Mouse (Mus musculus): ENCODE data around the gene Iqcg. TPM values are rescaled to one million over a fixed set of nuclear protein-coding genes. Genes with fewer than 3 reads are reported as not detected.

Gene Iqcg
- polyA plus RNA-seq (2014; fragmentation: Nextera tagmentation; extraction: Ambion mirVana): 4.4 and 5.0 TPM in 2 replicates

DNA sequence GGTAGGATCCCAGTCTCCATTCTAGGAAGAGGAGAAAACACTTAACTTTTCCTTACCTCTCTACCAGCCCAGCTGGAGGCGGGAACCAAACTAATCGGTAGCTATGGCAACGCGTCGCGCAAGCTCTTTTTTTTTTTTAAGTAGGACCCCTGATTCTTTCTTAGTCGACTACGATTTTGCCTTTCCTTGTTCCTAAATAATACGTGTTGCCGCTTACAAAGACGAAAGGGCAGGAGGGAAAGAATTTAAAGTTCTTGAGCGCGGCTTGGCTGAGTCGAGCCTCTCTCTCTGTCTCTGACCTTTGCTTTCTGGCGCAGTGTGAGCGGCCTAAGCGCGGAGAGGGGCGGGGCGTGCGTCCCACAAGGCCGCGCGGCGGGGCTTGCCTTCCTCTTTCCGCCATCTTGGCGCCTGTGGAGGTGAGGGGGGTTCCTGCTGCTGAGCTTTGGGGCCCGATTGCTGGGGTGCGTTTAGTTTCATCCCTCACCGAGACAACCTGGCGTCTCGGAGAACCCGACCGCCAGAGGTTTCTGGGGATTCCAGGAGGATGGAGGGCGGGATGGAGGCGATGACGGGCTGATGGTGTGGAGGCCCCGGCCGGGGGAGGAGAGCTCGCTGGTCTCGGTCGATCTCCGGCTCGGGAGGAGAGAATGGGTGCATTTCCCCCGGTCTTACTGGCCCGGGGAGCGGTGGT, at the start of gene Iqcg, which contains the start of gene Rpl35a:
Gene Iqcg, minus strand, starts transcription at position 124 of the 691 bp plus-strand sequence.
Gene Rpl35a, plus strand, starts transcription at position 359 of the 691 bp plus-strand sequence.
- ATAC-seq (ENCODE audit: insufficient read depth, low FRiP score, low TSS enrichment) (peak; percentile 89), DNase-seq (ENCODE audit: low spot score) (peak; percentile 94)
- Histone ChIP-seq H3K9me3 (ENCODE audit: control insufficient read depth, low read length) (no peaks in the 10 kb centered on the region), H3K36me3 (ENCODE audit: control insufficient read depth, insufficient read depth, low read length) (peaks cover 13% of the 10 kb centered on the region), H3K27me3 (ENCODE audit: control insufficient read depth, insufficient read depth, low read length) (no peaks in the 10 kb centered on the region), H3K27ac (ENCODE audit: low read depth, low read length) (peak within 1 kb of the TSS; percentile 79), H3K4me2 (ENCODE audit: low read depth) (peak within 1 kb of the TSS; percentile 57), H3K9ac (ENCODE audit: low read length) (peak within 1 kb of the TSS; percentile 98), H3K4me3 (ENCODE audit: low read depth, low read length) (peak within 1 kb of the TSS; percentile 98), H3K4me1 (ENCODE audit: control insufficient read depth, insufficient read depth, low read length) (peaks cover 8% of the 10 kb centered on the region)
- 0% methylated on average over 47 of the region's 47 CpGs for WGBS

DNA sequence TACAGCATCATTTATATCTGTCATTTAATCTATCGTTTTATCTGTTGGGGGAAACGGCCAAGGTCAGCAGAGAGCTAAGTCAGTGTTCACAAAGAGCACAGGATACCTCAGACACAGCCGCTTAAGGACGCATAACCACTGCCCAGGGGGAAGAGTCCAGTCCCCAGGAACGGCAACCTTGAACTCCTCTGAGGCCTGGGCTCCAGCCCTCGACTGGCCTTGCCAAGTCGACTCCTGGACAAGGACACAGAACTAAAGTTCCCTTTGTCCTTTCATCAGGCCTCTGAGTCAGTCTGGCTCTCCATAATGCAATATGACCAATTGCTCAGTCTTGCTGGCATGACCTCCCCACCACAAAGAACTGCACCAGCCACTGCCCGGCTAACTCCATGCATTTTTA, 29.6 kb upstream of the Iqcg start:
- no peak overlapping the region for H3K9ac ChIP-seq (ENCODE audit: low read length)
- ATAC-seq (ENCODE audit: insufficient read depth, low FRiP score, low TSS enrichment) (no peak), DNase-seq (ENCODE audit: low spot score) (no peak)
- no peak overlapping the region for H3K27ac ChIP-seq (ENCODE audit: low read depth, low read length)
- H3K4me1 ChIP-seq (ENCODE audit: control insufficient read depth, insufficient read depth, low read length): no peaks in the 10 kb centered on the region
- H3K9me3 ChIP-seq (ENCODE audit: control insufficient read depth, low read length): no peaks in the 10 kb centered on the region
- no peaks in the 10 kb centered on the region for H3K27me3 ChIP-seq (ENCODE audit: control insufficient read depth, insufficient read depth, low read length)
- no peak overlapping the region for H3K4me3 ChIP-seq (ENCODE audit: low read depth, low read length)
- H3K4me2 ChIP-seq (ENCODE audit: low read depth): no peak overlapping the region
- no peaks in the 10 kb centered on the region; the same call in 1 of the 2 replicates for H3K36me3 ChIP-seq (ENCODE audit: control insufficient read depth, insufficient read depth, low read length)
- WGBS: 85% methylated on average over 8 of the region's 8 CpGs

DNA sequence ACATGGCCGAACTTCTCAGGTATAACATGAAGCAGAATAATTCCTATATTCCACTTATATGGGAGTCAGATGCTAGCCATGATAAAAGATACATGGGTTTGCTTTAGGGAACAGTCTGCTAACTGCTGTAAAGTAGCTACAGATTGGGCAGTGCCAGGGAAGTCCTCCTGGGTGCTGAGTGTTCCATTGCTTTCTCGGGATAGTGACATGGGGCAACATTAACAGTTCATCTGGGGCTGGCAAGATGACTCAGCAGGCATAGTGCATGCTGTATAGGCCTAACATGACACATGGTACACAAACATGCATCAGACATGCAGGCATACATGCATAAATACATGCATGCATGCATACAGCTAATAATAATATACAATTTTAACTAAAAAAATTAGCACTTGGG, 28.0 kb upstream of the Iqcg start:
- H3K4me1 ChIP-seq (ENCODE audit: control insufficient read depth, insufficient read depth, low read length): no peaks in the 10 kb centered on the region
- ATAC-seq (ENCODE audit: insufficient read depth, low FRiP score, low TSS enrichment) (no peak), DNase-seq (ENCODE audit: low spot score) (no peak)
- no peak overlapping the region for H3K4me2 ChIP-seq (ENCODE audit: low read depth)
- H3K9ac ChIP-seq (ENCODE audit: low read length): no peak overlapping the region
- WGBS: 90% methylated on average over 2 of the region's 2 CpGs
- no peak overlapping the region for H3K4me3 ChIP-seq (ENCODE audit: low read depth, low read length)
- no peaks in the 10 kb centered on the region for H3K9me3 ChIP-seq (ENCODE audit: control insufficient read depth, low read length)
- no peak overlapping the region for H3K27ac ChIP-seq (ENCODE audit: low read depth, low read length)
- no peaks in the 10 kb centered on the region; the same call in 1 of the 2 replicates for H3K36me3 ChIP-seq (ENCODE audit: control insufficient read depth, insufficient read depth, low read length)
- H3K27me3 ChIP-seq (ENCODE audit: control insufficient read depth, insufficient read depth, low read length): no peaks in the 10 kb centered on the region

DNA sequence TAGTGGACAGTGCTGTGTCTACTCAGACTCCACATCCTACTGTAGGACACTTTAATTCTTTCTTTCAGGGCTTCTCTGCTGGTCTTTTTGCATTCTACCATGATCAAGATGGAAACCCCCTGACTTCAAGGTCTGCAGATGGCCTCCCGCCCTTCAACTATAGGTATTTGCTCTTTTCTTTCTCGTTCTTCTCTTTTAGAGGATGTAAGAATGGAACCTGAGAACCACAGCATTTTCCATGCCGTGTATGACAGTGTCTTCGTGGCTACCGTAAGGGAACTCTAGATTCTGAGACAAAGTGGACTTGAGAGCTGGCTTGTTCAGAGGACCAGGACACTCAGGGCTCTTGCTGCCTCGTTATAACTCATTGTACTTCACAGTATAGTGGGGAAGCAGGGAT, 26.9 kb upstream of the Iqcg start:
- ATAC-seq (ENCODE audit: insufficient read depth, low FRiP score, low TSS enrichment): no peak
- H3K36me3 ChIP-seq (ENCODE audit: control insufficient read depth, insufficient read depth, low read length): no peaks in the 10 kb centered on the region; the same call in 1 of the 2 replicates
- H3K27me3 ChIP-seq (ENCODE audit: control insufficient read depth, insufficient read depth, low read length): no peaks in the 10 kb centered on the region
- H3K9ac ChIP-seq (ENCODE audit: low read length): no peak overlapping the region
- 93% methylated on average over 6 of the region's 6 CpGs for WGBS
- no peaks in the 10 kb centered on the region for H3K9me3 ChIP-seq (ENCODE audit: control insufficient read depth, low read length)
- H3K27ac ChIP-seq (ENCODE audit: low read depth, low read length): no peak overlapping the region
- no peak overlapping the region for H3K4me2 ChIP-seq (ENCODE audit: low read depth)
- DNase-seq (ENCODE audit: low spot score): no peak
- no peaks in the 10 kb centered on the region for H3K4me1 ChIP-seq (ENCODE audit: control insufficient read depth, insufficient read depth, low read length)
- no peak overlapping the region for H3K4me3 ChIP-seq (ENCODE audit: low read depth, low read length)

DNA sequence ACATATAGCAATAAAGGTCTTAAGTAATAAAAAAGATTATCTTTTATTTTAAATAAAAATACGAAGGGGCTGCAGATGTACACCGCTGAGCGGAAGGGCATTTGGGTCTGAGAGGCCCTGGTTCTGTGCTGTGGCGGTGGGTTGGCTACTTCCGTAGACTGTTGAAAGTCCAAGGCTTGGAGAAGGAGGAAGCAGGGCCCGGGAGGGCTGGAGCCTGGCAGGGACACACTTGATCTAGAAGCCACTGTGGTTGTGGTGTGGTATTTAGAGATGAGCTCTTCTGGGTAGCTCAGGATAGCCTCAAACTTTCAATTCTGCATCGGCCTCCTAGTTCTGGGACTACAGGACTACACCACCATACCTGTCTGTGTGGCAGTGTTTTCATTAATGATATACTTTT, 24.0 kb upstream of the Iqcg start:
- Histone ChIP-seq H3K36me3 (ENCODE audit: control insufficient read depth, insufficient read depth, low read length) (no peaks in the 10 kb centered on the region; the same call in 1 of the 2 replicates), H3K9ac (ENCODE audit: low read length) (no peak overlapping the region), H3K27ac (ENCODE audit: low read depth, low read length) (no peak overlapping the region), H3K27me3 (ENCODE audit: control insufficient read depth, insufficient read depth, low read length) (no peaks in the 10 kb centered on the region), H3K4me2 (ENCODE audit: low read depth) (no peak overlapping the region), H3K9me3 (ENCODE audit: control insufficient read depth, low read length) (no peaks in the 10 kb centered on the region), H3K4me3 (ENCODE audit: low read depth, low read length) (no peak overlapping the region), H3K4me1 (ENCODE audit: control insufficient read depth, insufficient read depth, low read length) (no peaks in the 10 kb centered on the region)
- WGBS: 95% methylated on average over 7 of the region's 7 CpGs
- no peak for DNase-seq (ENCODE audit: low spot score)
- ATAC-seq (ENCODE audit: insufficient read depth, low FRiP score, low TSS enrichment): no peak

DNA sequence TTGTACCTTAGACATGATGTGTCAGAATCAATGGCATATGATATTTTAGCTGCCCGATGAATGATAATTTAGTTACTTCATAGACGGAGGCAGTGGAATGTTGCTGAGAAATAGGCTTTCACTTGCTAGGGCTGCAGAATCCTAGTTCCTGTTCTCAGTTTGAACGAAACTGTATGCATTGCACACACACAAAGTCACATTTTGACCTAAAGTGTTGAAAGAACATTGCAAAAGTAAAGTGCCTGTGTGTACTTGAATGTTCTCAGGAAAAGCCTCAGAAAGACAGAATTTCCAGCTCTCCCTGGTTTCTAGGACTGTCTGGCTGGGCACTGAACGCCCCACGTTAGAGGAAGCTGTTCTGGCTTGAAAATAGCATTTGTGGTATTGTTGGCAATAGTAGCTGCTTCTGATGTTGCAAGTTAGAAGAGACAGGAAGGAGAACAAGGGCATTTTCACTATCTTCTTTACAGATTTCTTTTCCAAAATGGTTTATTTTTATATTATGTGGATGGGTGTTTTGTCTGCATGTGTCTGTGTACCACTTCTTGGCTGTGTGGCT, 21.1 kb upstream of the Iqcg start:
- no peak overlapping the region for H3K9ac ChIP-seq (ENCODE audit: low read length)
- no peak overlapping the region for H3K4me3 ChIP-seq (ENCODE audit: low read depth, low read length)
- H3K27me3 ChIP-seq (ENCODE audit: control insufficient read depth, insufficient read depth, low read length): no peaks in the 10 kb centered on the region
- no peak for ATAC-seq (ENCODE audit: insufficient read depth, low FRiP score, low TSS enrichment)
- whole genome bisulfite sequencing: 93% methylated on average over 5 of the region's 5 CpGs
- no peaks in the 10 kb centered on the region for H3K4me1 ChIP-seq (ENCODE audit: control insufficient read depth, insufficient read depth, low read length)
- no peak for DNase-seq (ENCODE audit: low spot score)
- H3K9me3 ChIP-seq (ENCODE audit: control insufficient read depth, low read length): no peaks in the 10 kb centered on the region
- H3K27ac ChIP-seq (ENCODE audit: low read depth, low read length): no peak overlapping the region
- H3K4me2 ChIP-seq (ENCODE audit: low read depth): no peak overlapping the region
- H3K36me3 ChIP-seq (ENCODE audit: control insufficient read depth, insufficient read depth, low read length): no peaks in the 10 kb centered on the region

DNA sequence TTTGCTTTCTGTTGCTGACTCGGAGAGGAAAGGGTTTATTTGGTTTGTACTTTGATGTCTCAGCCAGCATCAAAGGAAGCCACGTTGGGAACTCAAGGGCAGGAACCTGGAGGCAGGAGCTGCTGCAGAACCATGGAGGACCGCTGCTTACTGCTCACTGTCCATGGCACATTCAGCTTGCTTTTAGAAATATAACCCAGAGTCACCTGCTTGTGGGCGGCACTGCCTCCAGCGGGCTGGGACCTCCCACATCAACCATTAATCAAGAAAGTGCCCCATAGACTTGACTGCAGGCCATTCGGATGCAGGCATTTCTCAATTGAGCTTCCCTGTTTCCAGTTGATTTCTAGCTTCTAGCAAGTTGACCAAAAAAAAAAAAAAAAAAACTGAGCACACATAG, 20.1 kb upstream of the Iqcg start:
- H3K4me3 ChIP-seq (ENCODE audit: low read depth, low read length): no peak overlapping the region
- no peaks in the 10 kb centered on the region for H3K4me1 ChIP-seq (ENCODE audit: control insufficient read depth, insufficient read depth, low read length)
- no peaks in the 10 kb centered on the region; the same call in 1 of the 2 replicates for H3K36me3 ChIP-seq (ENCODE audit: control insufficient read depth, insufficient read depth, low read length)
- DNase-seq (ENCODE audit: low spot score) (no peak), ATAC-seq (ENCODE audit: insufficient read depth, low FRiP score, low TSS enrichment) (no peak)
- no peak overlapping the region for H3K4me2 ChIP-seq (ENCODE audit: low read depth)
- WGBS: 66% methylated on average over 6 of the region's 6 CpGs
- H3K9ac ChIP-seq (ENCODE audit: low read length): no peak overlapping the region
- H3K9me3 ChIP-seq (ENCODE audit: control insufficient read depth, low read length): no peaks in the 10 kb centered on the region
- H3K27me3 ChIP-seq (ENCODE audit: control insufficient read depth, insufficient read depth, low read length): no peaks in the 10 kb centered on the region
- H3K27ac ChIP-seq (ENCODE audit: low read depth, low read length): no peak overlapping the region

DNA sequence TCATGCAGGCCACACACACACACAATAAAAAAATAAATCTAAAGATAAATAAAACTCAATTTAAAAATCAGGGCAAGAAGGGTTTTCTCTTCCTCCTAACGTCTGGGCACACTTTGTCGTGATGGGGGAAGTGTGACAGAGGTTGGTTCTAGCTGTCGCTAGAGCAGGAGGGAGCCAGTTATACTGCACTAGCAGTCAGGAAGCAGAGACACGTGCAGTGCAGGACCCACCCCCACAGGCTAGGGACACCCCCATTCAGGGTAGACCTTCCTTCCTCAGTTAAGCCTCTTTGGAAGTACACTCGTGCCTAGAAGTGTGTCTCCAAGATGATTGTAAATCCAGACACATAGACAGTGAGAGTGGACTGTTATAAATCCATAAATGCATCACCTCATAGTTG, 18.9 kb upstream of the Iqcg start:
- Histone ChIP-seq H3K4me2 (ENCODE audit: low read depth) (no peak overlapping the region), H3K27ac (ENCODE audit: low read depth, low read length) (no peak overlapping the region), H3K4me3 (ENCODE audit: low read depth, low read length) (no peak overlapping the region), H3K4me1 (ENCODE audit: control insufficient read depth, insufficient read depth, low read length) (no peaks in the 10 kb centered on the region), H3K9me3 (ENCODE audit: control insufficient read depth, low read length) (no peaks in the 10 kb centered on the region), H3K36me3 (ENCODE audit: control insufficient read depth, insufficient read depth, low read length) (no peaks in the 10 kb centered on the region; the same call in 1 of the 2 replicates), H3K27me3 (ENCODE audit: control insufficient read depth, insufficient read depth, low read length) (no peaks in the 10 kb centered on the region), H3K9ac (ENCODE audit: low read length) (no peak overlapping the region)
- 71% methylated on average over 5 of the region's 5 CpGs for WGBS
- DNase-seq (ENCODE audit: low spot score) (no peak), ATAC-seq (ENCODE audit: insufficient read depth, low FRiP score, low TSS enrichment) (no peak)
